Mouse (Mus musculus) hematopoietic stem cell, adult 5-6 weeks (primary cell): ENCODE measurements at regions not wholly inside any gene's neighbourhood (a gene's known extent, or its start where the extent isn't known, plus 50 kb on each side); places are given as distances from the start of the nearest gene placed in this dataset.
"Not testable (repeated sequence)": the region's sequence is repeated elsewhere in the genome, so short reads cannot be mapped to it uniquely, and the experiment has no call there.

Experiments
- ATAC-seq, 2 experiments: fragments of 125-278 bp in 1 of 2; replicated peaks in 1 of 2; 2 replicates each; pipeline ENCODE4 v1.8.0; 2016 to 2017; ENCODE audit warnings: inconsistent platforms in 2 of 2, mild to moderate bottlenecking in 2 of 2, moderate number of reproducible peaks in 2 of 2, low read depth in 1 of 2, moderate TSS enrichment in 1 of 2; ENCODE audit not compliant: low FRiP score in 2 of 2, poor library complexity in 2 of 2, severe bottlenecking in 2 of 2, insufficient read depth in 1 of 2, low TSS enrichment in 1 of 2

- no peak for ATAC-seq
Observed at GRCm38 (mm10) chr3:21638886-21639285, 437.6 kb upstream of the Tbl1xr1 start.

GRCm38 (mm10) chr3:21639576-21639975 lies 436.9 kb upstream of the Tbl1xr1 start:
- ATAC-seq, result no peak

- no peak for ATAC-seq
Observed at GRCm38 (mm10) chr3:21644086-21644485, 432.4 kb upstream of the Tbl1xr1 start.

GRCm38 (mm10) chr3:21645268-21645667 lies 431.2 kb upstream of the Tbl1xr1 start:
- ATAC-seq, result peak in 1 of 2 experiments; percentile 27; a peak in 1 of 4 replicates

- no peak for ATAC-seq
Observed at GRCm38 (mm10) chr3:21649885-21650469, 426.5 kb upstream of the Tbl1xr1 start.

- ATAC-seq, result no peak
Observed at GRCm38 (mm10) chr3:21655301-21655700, 421.2 kb upstream of the Tbl1xr1 start.

GRCm38 (mm10) chr3:21667349-21668143 lies 408.9 kb upstream of the Tbl1xr1 start:
- ATAC-seq, result no peak

GRCm38 (mm10) chr3:21671885-21672284 lies 404.6 kb upstream of the Tbl1xr1 start:
- ATAC-seq, result no peak

GRCm38 (mm10) chr3:21672492-21672891 lies 404.0 kb upstream of the Tbl1xr1 start:
- ATAC-seq, result no peak

- no peak for ATAC-seq
Observed at GRCm38 (mm10) chr3:21673466-21673865, 403.0 kb upstream of the Tbl1xr1 start.

GRCm38 (mm10) chr3:21678265-21678664 lies 398.2 kb upstream of the Tbl1xr1 start:
- no peak for ATAC-seq

GRCm38 (mm10) chr3:21678734-21679133 lies 397.7 kb upstream of the Tbl1xr1 start:
- ATAC-seq, result no peak

GRCm38 (mm10) chr3:21697980-21698672 lies 378.3 kb upstream of the Tbl1xr1 start:
- not testable (repeated sequence) for ATAC-seq

- ATAC-seq, result no peak
Observed at GRCm38 (mm10) chr3:21699526-21699925, 376.9 kb upstream of the Tbl1xr1 start.

GRCm38 (mm10) chr3:21700326-21700725 lies 376.1 kb upstream of the Tbl1xr1 start:
- no peak for ATAC-seq

- no peak for ATAC-seq
Observed at GRCm38 (mm10) chr3:21726747-21727505, 349.5 kb upstream of the Tbl1xr1 start.

GRCm38 (mm10) chr3:21728019-21728418 lies 348.4 kb upstream of the Tbl1xr1 start:
- ATAC-seq, result no peak

GRCm38 (mm10) chr3:21729328-21729727 lies 347.1 kb upstream of the Tbl1xr1 start:
- ATAC-seq, result no peak
